In the genomic region with DNA sequence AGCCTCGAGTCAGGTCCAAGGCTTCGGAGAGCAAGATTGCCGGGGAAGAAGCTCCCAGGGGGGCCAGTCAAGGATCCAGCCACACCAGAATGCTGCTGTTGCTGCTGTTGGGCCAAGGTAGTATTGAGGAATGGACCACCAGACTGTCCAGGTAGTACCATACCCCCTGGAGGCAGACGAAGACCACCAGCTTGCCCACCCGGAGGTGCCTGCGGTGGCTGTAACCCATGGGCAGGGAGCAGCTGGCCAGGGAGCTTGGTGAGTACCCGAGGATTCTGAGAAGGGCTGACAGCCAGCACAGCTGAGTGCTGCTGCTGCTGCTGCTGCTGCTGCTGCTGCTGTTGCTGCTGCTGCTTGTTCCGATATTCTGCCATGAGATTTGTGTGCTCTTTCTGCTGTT, we compare ENCODE assay signal across 19 mouse cellular contexts. TPM values are rescaled to one million over a fixed set of nuclear protein-coding genes. Genes with fewer than 3 reads are reported as not detected.
"Had no signal": no experiment of that assay in that cellular context is flagged by ENCODE, and none has a peak within 500 bp of the region (broad histone marks: within the 10 kb centered on the region; RNA-seq: fewer than 3 reads in every experiment).

No protein-coding gene starts in this region.

- H3K9me3 ChIP-seq: neural tube, embryonic 13.5 days; neural tube, embryonic 15.5 days; stomach, embryonic 15.5 days had no signal

- H3K9ac ChIP-seq: neural tube, embryonic 13.5 days; neural tube, embryonic 15.5 days; stomach, embryonic 15.5 days had no signal

- DNase-seq: retina, postnatal 1 day; right cerebral cortex, adult 18-20 months; right cerebral cortex, postnatal 14 days; right cerebral cortex, postnatal 25 days; right cerebral cortex, postnatal 4 days; spleen, adult 18-20 months; thymus, adult 18-20 months; thymus, adult 2 months; thymus, postnatal 14 days; thymus, postnatal 25 days; thymus, postnatal 36 days; thymus, postnatal 4 days had no signal

- H3K27me3 ChIP-seq: neural tube, embryonic 13.5 days; neural tube, embryonic 15.5 days; stomach, embryonic 15.5 days had no signal

- H3K4me3 ChIP-seq: neural tube, embryonic 13.5 days; neural tube, embryonic 15.5 days; stomach, embryonic 15.5 days had no signal

- H3K4me1 ChIP-seq: neural tube, embryonic 13.5 days; neural tube, embryonic 15.5 days; stomach, embryonic 15.5 days had no signal

- H3K27ac ChIP-seq: neural tube, embryonic 13.5 days; neural tube, embryonic 15.5 days; stomach, embryonic 15.5 days; stomach, postnatal 0 days had no signal

- H3K4me2 ChIP-seq: neural tube, embryonic 13.5 days; neural tube, embryonic 15.5 days; stomach, embryonic 15.5 days had no signal

RNA-seq across cellular contexts. Expression of a gene that starts 36.9 kb away (rescaled TPM):
- polyA plus RNA-seq: small intestine, adult 2 months; stomach, embryonic 14.5 days; stomach, embryonic 15.5 days; stomach, embryonic 16.5 days; stomach, postnatal 0 days had no signal
